Mouse (Mus musculus) ES-Bruce4 (cell line): ENCODE results near the gene Slc15a4.

Experiments
- CTCF ChIP-seq: IDR thresholded peaks from one replicate; pipeline ENCODE4 v1.8.1; 2011; ENCODE audit warnings: low read depth, low read length
- EP300 ChIP-seq: IDR thresholded peaks from 2 replicates; pipeline ENCODE4 v1.6.1; 2011; ENCODE audit warnings: low read depth, low read length; ENCODE audit not compliant: insufficient read depth
- POLR2A ChIP-seq: IDR thresholded peaks from one replicate; pipeline ENCODE4 v1.8.1; 2011; ENCODE audit warnings: low read length; ENCODE audit not compliant: insufficient read depth

GRCm38 (mm10) chr5:127609191-127609714 lies 23.4 kb downstream of the Slc15a4 start:
- TF ChIP-seq CTCF = no peak
- TF ChIP-seq POLR2A = no peak
- TF ChIP-seq EP300 = no peak
